Mouse (Mus musculus) embryonic facial prominence, embryonic 11.5 days (tissue): Measurements from ENCODE around the gene Ppp1r2. TPM values are rescaled to one million over a fixed set of nuclear protein-coding genes. Genes with fewer than 3 reads are reported as not detected.
A peak's percentile ranks its signal among the peaks of the same experiment; 100 is the strongest.

ENCODE experiments used
- ATAC-seq: fragments of 200-750 bp; cut with Nextera tagmentation; replicated peaks from 2 replicates; pipeline ENCODE4 v1.8.0; 2017; ENCODE audit warnings: low read depth; ENCODE audit not compliant: insufficient number of reproducible peaks, low FRiP score, low TSS enrichment
- DNase-seq: peaks from one replicate; pipeline ENCODE4 v3.0.0-alpha.2; 2015; ENCODE audit warnings: low spot score
- H3K27ac ChIP-seq: fragments of 300-500 bp; sonication (generic); replicated peaks from 2 replicates; pipeline ENCODE4 v1.5.1; 2014; ENCODE audit warnings: mild to moderate bottlenecking, low read depth, low read length, control low read depth
- H3K27me3 ChIP-seq: fragments of 300-500 bp; sonication (generic); 2 replicates; pipeline ENCODE4 v1.6.1; 2014; ENCODE audit warnings: mild to moderate bottlenecking, low read length, moderate library complexity, mixed read lengths; ENCODE audit not compliant: control insufficient read depth, insufficient read depth
- H3K36me3 ChIP-seq: fragments of 300-500 bp; sonication (generic); replicated peaks from 2 replicates; pipeline ENCODE4 v1.6.1; 2014; ENCODE audit warnings: low read depth, mild to moderate bottlenecking, low read length, moderate library complexity, mixed read lengths; ENCODE audit not compliant: control insufficient read depth, insufficient read depth
- H3K4me1 ChIP-seq: fragments of 300-500 bp; sonication (generic); 2 replicates; pipeline ENCODE4 v1.6.1; 2014; ENCODE audit warnings: low read length, mixed read lengths; ENCODE audit not compliant: control insufficient read depth, insufficient read depth
- H3K4me2 ChIP-seq: fragments of 300-500 bp; sonication (generic); 2 replicates; pipeline ENCODE4 v1.6.1; 2014; ENCODE audit warnings: low read depth, mild to moderate bottlenecking, control low read depth, low read length, moderate library complexity
- H3K4me3 ChIP-seq: fragments of 300-500 bp; sonication (generic); 2 replicates; pipeline ENCODE4 v1.5.1; 2014; ENCODE audit warnings: low read depth, low read length, control low read depth
- H3K9ac ChIP-seq: fragments of 300-500 bp; sonication (generic); replicated peaks from 2 replicates; pipeline ENCODE4 v1.6.1; 2014; ENCODE audit warnings: mild to moderate bottlenecking, control low read depth, low read length
- H3K9me3 ChIP-seq: fragments of 300-500 bp; sonication (generic); replicated peaks from 2 replicates; pipeline ENCODE4 v1.6.1; 2016; ENCODE audit warnings: mild to moderate bottlenecking, low read length, inconsistent platforms, mixed read lengths; ENCODE audit not compliant: control insufficient read depth
- whole genome bisulfite sequencing: fragments of 180-500 bp; shearing (Covaris S2); extraction: QIAGEN DNeasy Blood & Tissue Kit; methylation state at CpG from one replicate; pipeline ENCODE4 v1.1.7; 2014; 5-methylcytosine and 5-hydroxymethylcytosine counted together
- polyA plus RNA-seq: library from polyadenylated mRNA; unstranded; fragments of >200 nt; fragmentation: Nextera tagmentation; extraction: Ambion mirVana; gene quantifications from 2 replicates; pipeline ENCODE4 v1.2.1, GENCODE M21; 2014

Gene Ppp1r2
- polyA plus RNA-seq, 1 experiment from 2014 or later = 98.4 TPM

DNA sequence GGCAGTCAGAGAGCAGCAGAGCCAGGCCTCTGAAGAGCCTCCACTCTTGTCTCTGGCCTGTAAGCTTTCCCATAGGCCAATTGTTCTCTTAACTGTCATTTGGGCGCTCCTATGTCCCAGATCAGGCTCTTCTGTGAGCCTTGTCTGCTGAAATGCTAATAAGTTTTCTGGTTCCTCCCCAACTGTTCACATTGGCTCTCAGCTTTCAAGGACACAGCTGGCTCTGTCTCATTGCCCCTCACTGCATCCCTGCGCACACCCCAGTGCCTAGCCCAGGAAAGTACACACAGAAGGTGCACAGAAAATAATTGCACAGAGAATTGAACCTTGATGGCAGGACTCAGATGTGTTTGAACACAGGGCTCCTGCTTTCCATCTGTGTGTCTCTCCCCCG is 24.9 kb upstream of the Ppp1r2 start:
- H3K4me3 ChIP-seq = no peak overlapping the region
- H3K9me3 ChIP-seq = no peaks in the 10 kb centered on the region
- no peaks in the 10 kb centered on the region for H3K36me3 ChIP-seq
- ATAC-seq (no peak), DNase-seq (peak; percentile 14)
- no peak overlapping the region for H3K4me2 ChIP-seq
- 34% methylated on average over 3 of the region's 3 CpGs for WGBS
- H3K27me3 ChIP-seq = no peaks in the 10 kb centered on the region
- no peak overlapping the region for H3K9ac ChIP-seq
- no peaks in the 10 kb centered on the region; the same call in 1 of the 2 replicates for H3K4me1 ChIP-seq
- H3K27ac ChIP-seq = no peak overlapping the region

DNA sequence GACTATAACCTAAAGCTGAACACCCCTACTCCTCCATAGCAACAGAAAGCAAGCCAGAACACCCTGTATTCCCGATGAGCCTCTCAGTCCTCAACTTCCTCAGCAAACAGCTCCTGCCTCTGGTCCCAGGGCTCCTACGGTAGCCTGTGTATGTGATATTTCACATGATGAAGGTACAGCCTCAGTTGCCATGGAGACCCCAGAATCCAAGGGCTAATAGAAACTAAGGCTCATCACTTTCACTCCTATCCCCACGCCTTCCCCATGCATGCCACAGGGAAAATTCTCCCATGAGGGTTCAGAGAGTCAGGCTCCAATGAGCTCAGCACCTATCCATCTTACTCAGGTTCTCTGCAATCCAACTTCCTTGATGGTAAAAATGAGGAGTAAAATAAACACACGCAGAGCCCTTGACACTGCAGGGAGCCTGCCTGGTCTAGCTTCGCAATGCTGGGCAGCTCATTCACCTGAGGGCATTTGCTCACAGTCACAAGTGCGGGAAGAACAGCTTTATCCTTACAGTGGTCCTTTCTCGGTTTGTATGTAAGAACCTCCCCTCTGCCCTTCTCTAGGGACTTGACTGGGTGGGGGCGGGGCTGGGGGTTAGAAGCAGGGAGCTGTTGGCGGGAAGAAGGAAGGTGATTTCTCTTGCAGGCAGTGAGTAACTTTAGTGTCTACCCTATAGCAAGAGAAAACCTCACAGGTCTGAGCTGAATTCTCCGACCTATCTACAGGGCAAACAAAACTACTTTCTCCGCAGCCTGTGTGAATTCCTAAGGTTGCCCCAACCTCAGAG is 24.3 kb upstream of the Ppp1r2 start:
- no peak overlapping the region for H3K4me3 ChIP-seq
- no peak overlapping the region for H3K27ac ChIP-seq
- no peaks in the 10 kb centered on the region for H3K27me3 ChIP-seq
- no peaks in the 10 kb centered on the region; the same call in 1 of the 2 replicates for H3K4me1 ChIP-seq
- H3K36me3 ChIP-seq = no peaks in the 10 kb centered on the region
- no peak for DNase-seq
- WGBS = 39% methylated on average over 11 of the region's 11 CpGs
- ATAC-seq = no peak
- no peaks in the 10 kb centered on the region for H3K9me3 ChIP-seq
- no peak overlapping the region for H3K9ac ChIP-seq
- no peak overlapping the region for H3K4me2 ChIP-seq

DNA sequence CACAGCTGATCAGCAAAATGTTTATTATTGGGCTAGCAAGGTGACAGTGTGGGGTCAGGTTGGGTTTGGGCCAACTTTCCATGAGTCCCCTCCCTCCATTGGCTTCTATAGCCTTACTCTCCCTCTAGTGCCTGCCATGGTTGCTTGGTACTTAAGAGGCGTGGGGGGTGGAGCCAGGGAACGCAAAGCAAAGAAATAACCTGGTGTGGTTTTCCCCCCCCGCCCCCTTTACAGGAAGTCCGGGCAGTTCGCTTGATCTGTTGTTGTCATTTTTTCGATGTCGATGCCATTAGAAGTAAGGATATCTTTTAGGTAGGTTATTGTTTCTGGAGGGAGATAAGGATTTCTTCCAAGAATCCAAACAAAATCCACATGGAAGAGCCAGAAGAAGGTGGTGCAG is 22.0 kb upstream of the Ppp1r2 start:
- no peak for DNase-seq
- H3K27ac ChIP-seq = no peak overlapping the region
- H3K9ac ChIP-seq = no peak overlapping the region
- H3K9me3 ChIP-seq = no peaks in the 10 kb centered on the region
- H3K36me3 ChIP-seq = no peaks in the 10 kb centered on the region
- H3K27me3 ChIP-seq = no peaks in the 10 kb centered on the region
- no peak overlapping the region for H3K4me3 ChIP-seq
- no peak overlapping the region for H3K4me2 ChIP-seq
- WGBS = 89% methylated on average over 7 of the region's 7 CpGs
- no peaks in the 10 kb centered on the region; the same call in 1 of the 2 replicates for H3K4me1 ChIP-seq
- no peak for ATAC-seq

DNA sequence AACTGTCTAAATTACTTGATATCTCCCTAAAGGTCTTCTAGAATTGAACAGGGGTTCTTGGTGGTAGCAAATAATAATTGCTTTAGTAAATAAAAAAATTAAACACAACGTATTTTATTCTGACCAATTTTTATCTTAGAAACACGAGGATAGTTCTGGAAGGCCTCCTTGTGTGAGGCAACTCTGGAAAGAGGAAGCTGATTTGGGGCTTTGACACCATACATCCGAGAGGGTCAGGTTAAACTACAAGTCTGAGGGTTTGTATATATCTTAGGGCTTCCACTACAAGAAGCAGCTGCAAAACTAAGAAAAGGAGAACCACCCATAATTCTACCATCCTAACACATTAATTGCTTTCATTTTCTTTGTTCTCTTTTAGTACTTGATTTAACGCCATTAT is 18.7 kb upstream of the Ppp1r2 start:
- DNase-seq (no peak), ATAC-seq (no peak)
- Histone ChIP-seq H3K9me3 (no peaks in the 10 kb centered on the region), H3K27ac (no peak overlapping the region), H3K36me3 (no peaks in the 10 kb centered on the region), H3K4me3 (no peak overlapping the region), H3K4me2 (no peak overlapping the region), H3K9ac (no peak overlapping the region), H3K4me1 (no peaks in the 10 kb centered on the region), H3K27me3 (no peaks in the 10 kb centered on the region)
- 78% methylated on average over 4 of the region's 4 CpGs for WGBS

DNA sequence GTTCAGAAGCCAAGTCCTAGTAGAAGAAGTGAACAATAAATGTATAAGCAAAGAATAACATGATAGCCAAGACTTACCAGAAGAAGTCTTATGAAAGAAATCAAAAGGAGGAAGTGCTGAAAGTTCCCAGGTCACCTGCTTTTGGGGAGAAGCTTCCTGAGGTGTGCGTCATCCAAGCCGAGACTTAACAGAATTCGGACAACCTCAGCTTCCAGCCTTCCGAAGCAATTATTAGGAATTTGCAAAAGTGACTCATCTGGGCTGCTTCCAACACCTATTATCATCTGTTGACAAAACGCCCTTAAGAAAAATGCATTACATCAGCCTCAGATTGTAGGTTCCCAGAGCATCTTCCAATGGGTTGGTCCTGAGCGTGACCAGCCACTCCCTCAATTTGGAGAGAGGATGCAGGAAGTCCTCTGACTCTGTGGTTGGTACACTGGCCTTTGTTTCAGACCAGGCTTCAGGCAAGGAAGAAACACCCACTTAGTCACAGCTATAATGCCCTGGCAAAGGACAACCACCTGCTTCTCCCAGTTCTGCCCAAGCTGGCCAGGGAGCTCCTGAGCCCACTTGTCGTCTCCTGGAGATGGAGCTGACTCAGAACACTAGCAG is 15.8 kb upstream of the Ppp1r2 start:
- no peak overlapping the region for H3K4me2 ChIP-seq
- WGBS = 75% methylated on average over 7 of the region's 7 CpGs
- H3K27ac ChIP-seq = no peak overlapping the region
- H3K4me3 ChIP-seq = no peak overlapping the region
- H3K36me3 ChIP-seq = no peaks in the 10 kb centered on the region
- H3K9ac ChIP-seq = no peak overlapping the region
- H3K27me3 ChIP-seq = no peaks in the 10 kb centered on the region
- DNase-seq (no peak), ATAC-seq (no peak)
- H3K4me1 ChIP-seq = no peaks in the 10 kb centered on the region
- H3K9me3 ChIP-seq = no peaks in the 10 kb centered on the region

DNA sequence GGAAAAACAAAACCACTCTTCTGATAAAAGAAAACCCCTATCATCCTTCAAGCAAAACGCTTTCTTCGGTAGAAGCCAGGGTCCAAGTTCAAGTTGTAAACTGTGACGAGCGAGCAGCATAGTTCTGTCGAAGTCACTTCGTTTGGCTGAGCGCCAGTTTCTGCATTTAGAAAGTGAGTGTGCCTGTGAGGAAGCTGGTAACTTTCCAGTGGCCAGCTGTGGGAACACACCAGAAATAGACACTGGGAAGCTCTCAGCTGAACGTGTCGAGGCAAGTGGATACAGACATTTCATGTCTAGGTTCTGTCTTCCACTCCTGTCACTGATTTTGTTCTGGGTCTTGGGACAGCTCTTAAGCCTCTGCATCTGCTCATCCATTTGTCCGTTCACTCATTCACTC is 15.2 kb upstream of the Ppp1r2 start:
- Histone ChIP-seq H3K9me3 (no peaks in the 10 kb centered on the region), H3K27me3 (no peaks in the 10 kb centered on the region), H3K36me3 (no peaks in the 10 kb centered on the region), H3K9ac (no peak overlapping the region), H3K4me3 (no peak overlapping the region), H3K4me2 (no peak overlapping the region), H3K27ac (no peak overlapping the region), H3K4me1 (no peaks in the 10 kb centered on the region)
- ATAC-seq (no peak), DNase-seq (peak; percentile 29)
- WGBS = 84% methylated on average over 10 of the region's 10 CpGs

DNA sequence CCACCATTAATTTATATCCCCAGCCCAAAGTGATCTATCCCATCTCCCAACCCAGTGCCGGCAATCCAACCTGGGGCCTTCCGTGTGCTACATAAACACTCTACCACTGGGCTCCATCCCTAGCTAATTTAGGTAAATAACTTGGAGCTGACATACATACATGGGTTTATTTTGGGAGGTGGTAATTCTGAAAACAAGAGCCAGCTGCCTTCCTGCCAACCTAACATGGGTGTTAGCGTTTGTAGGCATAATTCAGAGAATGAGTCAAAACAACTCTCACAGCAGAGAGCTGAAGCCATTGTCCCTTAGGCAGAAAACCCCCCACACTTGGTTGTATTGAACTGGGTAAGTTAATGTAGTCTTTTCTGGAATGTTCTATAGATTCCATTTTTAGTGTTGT is 12.6 kb upstream of the Ppp1r2 start:
- Histone ChIP-seq H3K36me3 (no peaks in the 10 kb centered on the region), H3K9me3 (no peaks in the 10 kb centered on the region), H3K4me2 (no peak overlapping the region), H3K9ac (no peak overlapping the region), H3K4me3 (no peak overlapping the region), H3K27ac (no peak overlapping the region), H3K4me1 (no peaks in the 10 kb centered on the region), H3K27me3 (no peaks in the 10 kb centered on the region)
- ATAC-seq (no peak), DNase-seq (no peak)
- 77% methylated on average over 3 of the region's 3 CpGs for WGBS

DNA sequence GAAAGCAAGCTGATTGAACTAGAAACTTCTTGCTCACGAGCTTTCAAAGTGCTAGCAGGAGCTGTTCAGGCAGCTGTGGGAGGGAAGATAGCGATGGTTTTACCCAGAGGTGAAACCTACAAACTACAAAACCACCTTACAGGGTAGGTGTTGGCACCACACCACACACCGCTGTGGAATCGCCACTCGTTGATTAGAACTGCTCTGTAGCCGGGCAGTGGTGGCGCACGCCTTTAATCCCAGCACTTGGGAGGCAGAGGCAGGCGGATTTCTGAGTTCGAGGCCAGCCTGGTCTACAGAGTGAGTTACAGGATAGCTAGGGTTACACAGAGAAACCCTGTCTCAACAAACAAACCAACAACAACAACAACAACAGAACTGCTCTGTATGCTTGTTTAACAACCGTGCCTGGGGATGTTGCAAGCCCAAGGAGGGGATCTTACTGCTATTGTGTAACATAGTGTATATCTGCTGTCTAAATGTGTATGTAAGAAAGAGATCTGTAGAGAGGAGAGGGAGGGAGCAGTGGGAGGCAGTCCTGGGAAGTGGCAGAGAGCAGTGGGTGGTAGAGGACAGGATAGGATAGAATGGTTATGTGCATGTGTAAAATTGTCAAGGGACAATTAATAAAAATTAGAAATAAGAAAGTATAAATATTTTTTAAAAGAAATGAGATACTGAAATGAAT is 11.9 kb upstream of the Ppp1r2 start:
- Histone ChIP-seq H3K9me3 (no peaks in the 10 kb centered on the region), H3K36me3 (no peaks in the 10 kb centered on the region), H3K4me2 (no peak overlapping the region), H3K4me1 (no peaks in the 10 kb centered on the region), H3K4me3 (no peak overlapping the region), H3K9ac (no peak overlapping the region), H3K27ac (no peak overlapping the region), H3K27me3 (no peaks in the 10 kb centered on the region)
- 91% methylated on average over 11 of the region's 11 CpGs for WGBS
- no peak for ATAC-seq
- no peak for DNase-seq
